Mouse (Mus musculus) layer of hippocampus, adult 9-11 months (tissue): Measurements from ENCODE around the gene Fcrl1.
"Not testable (repeated sequence)": the region's sequence is repeated elsewhere in the genome, so short reads cannot be mapped to it uniquely, and the experiment has no call there.

Experiments
- DNase-seq: peaks from one replicate; pipeline ENCODE4 v3.0.0; 2022

Gene Fcrl1

DNA sequence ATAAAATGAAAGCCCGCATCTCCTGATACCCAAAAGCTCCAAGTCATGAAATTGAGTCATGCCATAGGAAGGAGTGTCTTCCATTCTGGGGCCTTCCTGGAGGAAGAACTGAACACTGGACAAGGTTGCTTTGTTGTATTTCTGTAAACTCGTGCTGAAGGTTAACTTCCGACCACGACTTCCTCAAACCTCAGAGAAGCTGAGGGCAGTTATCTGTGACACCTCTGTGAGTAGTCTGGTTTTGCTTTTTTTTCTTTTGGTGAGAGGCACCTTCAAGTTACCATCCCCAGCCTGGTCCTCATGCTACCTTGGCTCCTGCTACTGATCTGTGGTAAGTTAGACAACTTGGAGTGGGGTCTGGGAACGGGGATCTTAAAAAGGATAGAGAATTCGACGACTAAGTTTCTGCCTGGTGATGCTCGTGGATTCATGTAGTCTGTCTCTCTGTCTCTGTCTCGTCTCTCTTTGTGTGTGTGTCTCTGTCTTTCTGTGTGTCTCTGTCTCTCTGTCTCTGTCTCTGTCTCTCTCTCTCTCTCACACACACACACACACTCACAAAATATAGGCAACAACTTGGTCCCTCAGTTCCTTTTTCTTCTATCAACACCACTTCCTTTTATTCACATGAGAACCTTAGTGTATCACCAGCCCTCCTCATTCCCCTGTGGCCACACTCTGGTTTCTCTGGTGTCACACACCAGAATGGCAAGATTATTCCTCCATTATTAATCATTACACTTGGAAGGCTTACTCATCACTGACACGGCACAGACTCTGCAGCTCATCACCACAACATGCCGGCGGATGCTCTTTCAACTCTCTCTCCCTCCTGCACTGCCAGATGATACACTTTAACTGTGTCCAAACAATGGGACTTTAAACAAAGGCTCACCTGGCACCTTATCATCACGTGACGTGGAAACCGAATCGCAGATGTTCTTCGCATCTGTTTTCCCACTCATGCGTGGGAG, at the start of gene Fcrl1:
Gene Fcrl1, plus strand, starts transcription at position 193 of the 971 bp plus-strand sequence.
- no peak for DNase-seq

DNA sequence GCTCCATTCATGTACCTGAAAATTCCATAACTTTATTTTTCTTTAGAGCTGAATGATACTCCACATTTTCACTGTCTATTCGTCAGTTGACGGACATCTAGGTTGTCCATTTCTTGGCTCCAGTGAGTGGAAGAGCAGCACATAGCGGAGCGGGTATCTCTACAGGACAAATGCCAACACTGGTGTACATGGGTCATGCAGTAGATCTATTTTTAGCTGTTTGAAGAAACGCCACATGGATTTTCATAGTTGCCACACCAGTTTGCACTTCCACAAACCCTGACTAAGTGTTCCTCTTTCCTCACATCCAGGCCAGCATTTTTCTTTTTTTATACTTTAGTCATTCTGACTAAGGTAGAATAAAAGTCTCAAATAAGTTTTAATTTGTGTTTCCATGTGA, 38.3 kb upstream of the Fcrl1 start:
- DNase-seq, result peak; percentile 5

DNA sequence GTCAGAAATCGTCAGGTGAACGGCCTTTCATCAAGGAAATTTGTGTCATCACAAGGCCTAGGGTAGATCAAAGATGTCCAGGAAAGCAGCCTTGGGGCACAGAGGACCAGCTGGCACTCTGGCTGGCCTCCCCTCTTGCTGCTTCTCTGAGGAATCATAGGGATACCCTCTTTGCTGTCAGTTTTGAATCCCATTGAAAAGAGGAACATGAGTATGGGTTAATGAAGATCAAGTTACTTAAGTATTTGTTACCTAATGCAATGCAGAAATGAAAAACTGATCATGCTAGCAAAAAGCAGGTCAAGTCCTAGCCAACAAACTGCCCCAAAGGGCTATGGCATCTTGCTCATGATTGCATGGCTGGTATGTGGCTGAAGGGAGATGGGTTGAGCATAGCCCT, 25.2 kb upstream of the Fcrl1 start:
- not testable (repeated sequence) for DNase-seq

DNA sequence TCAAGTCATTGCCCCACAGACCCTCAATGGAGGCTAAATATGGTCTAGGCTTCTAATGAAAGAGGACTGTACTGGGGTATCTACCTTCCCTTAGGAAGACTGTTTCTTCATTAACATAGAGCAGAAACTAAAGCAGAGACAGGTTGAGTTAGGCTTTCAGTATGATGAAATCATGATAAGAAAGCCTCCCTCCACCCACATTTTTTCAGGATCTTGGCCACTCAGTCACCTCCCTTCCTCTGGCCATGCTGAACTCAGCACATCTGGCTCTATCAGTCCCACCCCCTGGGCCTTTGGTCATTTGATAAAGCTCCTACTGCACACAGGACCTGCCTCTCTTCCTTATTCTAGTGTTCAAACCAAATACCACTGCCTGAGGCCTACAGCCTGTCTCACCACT, 18.6 kb upstream of the Fcrl1 start, which contains the start of gene Cd5l:
Gene Cd5l, plus strand, starts transcription at position 301 of the 400 bp plus-strand sequence.
- DNase-seq, result no peak

DNA sequence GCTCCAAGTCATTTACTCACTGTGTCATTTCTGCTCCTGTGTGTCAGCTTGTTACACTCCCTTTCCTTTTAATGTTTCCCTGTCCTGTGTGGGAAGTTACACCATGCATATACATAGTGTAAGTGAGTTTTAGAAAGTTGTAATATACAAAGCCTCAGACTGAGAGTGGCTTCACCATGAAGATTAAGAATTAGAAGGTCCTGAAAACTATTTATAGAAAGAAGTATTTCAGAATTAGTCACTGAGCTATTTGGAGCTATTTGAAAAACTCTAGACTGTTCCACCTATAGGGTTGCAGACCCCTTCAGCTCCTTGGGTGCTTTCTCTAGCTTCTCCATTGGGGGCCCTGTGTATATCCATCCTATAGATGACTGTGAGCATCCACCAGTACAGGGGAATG, 17.0 kb upstream of the Fcrl1 start:
- no peak for DNase-seq

DNA sequence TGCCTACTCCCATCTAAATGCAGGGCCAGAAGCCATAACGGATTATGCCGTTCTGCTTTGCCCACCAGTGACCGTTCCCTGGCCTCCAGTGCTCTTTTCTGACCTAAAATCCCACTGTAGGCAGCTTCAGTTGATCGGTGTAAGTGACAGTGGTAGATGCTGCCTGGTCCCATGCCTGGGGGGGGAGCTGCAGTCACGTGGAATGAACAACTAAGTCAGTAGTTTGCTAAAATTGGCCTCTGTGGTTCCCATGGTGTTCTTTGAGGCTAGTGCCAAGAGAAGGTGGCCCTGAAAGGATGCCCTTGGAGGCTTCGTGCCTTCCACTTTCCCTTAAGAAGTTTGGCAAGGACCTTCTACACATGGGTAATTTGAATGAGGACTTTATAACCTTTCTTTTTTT, 15.7 kb upstream of the Fcrl1 start:
- DNase-seq, result no peak

DNA sequence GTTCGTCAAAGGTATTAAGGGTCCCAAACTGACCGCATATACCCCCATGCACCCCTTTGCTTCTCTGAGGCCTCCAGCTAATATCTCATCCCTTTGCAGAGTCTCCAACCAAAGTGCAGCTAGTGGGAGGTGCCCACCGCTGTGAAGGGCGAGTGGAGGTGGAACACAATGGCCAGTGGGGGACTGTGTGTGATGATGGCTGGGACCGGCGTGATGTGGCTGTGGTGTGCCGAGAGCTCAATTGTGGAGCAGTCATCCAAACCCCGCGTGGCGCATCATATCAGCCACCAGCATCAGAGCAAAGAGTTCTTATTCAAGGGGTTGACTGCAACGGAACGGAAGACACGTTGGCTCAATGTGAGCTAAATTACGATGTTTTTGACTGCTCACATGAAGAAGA, 10.5 kb upstream of the Fcrl1 start:
- DNase-seq, result no peak

DNA sequence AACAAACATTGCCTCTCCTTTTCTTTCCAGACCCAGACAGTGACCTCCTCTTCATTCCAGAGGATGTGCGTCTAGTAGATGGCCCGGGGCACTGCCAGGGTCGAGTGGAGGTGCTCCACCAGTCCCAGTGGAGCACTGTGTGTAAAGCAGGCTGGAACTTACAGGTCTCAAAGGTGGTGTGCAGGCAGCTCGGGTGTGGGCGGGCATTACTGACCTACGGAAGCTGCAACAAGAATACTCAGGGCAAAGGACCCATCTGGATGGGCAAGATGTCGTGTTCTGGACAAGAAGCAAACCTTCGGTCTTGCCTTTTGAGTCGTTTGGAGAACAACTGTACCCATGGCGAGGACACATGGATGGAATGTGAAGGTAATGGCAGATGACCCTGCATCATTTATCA, 8.7 kb upstream of the Fcrl1 start:
- no peak for DNase-seq

DNA sequence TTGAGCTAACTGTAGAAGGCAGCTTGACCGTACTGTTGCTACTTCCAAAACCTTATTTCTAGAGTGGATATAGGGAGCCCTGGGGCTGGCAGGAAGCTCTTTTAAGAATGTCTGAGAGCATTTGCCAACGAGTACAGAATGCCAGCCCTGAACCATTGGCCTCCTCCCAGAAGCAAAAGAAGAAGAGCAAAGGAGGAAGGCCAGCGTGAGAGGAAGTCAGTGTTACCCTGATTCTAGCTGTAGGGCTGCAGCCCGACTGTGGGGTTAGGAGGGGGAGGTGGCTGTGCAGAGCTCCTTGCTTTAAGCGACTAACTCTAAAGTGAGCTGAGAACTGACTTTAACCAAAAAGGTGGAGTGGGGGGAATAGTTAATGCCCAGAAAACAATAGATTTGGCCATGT, 7.0 kb upstream of the Fcrl1 start:
- DNase-seq, result no peak

DNA sequence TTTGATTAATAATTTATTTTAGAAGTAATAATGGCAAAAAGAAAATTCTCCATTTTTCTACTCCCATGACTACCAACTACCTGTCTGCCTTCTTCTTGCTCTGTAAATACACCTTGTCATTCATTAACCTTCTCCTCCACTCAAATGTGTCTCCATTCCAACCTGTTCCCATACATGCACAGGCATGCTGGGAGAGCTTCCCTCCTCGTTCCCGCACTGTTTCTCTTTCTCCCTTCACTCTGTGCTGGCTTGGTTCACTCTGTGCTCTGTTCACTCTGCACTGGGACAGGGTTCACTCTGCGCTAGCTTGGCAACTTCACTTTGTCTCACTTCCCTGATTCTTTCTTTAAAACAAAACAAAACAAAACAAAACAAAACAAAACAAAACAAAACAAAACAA, 1.0 kb downstream of the Fcrl1 start:
- DNase-seq, result no peak

DNA sequence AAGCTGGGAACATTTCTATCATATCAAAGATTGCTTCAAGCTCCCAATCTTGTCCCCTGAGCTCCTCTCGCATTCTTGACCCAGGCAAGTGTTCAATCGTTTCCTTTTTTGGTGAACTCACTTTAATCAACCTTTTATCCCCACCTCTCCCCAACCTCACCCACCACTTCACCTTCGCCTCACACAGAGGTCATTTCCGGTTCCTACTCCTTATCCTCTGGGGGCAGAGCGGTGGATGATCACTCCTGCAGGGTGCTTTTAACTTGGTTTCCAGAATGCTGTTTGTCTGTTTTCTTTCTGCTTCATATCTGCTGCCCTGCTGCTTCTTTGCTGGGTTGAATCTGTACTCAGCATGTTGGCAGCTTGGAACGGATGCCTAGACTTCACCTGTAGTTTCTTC, 1.5 kb downstream of the Fcrl1 start:
- DNase-seq, result no peak

DNA sequence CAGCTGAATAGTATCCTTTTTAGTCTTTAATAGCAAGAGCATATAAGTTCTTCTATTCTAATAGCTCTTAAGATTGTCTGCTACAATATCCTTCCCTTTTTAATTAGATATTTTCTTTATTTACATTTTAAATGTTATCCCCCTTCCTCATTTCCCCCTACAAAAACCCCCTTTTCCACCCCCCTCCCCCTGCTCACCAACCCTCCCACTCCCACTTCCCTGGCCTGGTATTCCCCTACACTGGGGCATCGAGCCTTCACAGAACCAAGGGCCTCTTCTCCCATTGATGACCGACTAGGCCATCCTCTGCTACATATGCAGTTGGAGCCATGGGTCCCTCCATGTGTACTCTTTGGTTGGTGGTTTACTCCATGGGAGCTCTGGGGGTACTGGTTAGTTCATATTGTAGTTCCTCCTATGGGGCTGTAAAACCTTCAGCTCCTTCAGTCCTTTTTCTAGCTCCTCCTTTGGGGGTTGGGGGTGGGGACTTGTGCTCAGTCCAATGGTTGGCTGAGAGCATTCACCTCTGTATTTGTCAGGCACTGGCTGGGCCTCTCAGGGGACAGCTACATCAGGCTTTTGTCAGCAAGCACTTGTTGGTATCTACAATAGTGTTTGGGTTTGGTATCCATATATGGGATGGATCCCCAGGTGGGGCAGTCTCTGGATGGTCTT, 3.6 kb downstream of the Fcrl1 start:
- DNase-seq, result not testable (repeated sequence)

DNA sequence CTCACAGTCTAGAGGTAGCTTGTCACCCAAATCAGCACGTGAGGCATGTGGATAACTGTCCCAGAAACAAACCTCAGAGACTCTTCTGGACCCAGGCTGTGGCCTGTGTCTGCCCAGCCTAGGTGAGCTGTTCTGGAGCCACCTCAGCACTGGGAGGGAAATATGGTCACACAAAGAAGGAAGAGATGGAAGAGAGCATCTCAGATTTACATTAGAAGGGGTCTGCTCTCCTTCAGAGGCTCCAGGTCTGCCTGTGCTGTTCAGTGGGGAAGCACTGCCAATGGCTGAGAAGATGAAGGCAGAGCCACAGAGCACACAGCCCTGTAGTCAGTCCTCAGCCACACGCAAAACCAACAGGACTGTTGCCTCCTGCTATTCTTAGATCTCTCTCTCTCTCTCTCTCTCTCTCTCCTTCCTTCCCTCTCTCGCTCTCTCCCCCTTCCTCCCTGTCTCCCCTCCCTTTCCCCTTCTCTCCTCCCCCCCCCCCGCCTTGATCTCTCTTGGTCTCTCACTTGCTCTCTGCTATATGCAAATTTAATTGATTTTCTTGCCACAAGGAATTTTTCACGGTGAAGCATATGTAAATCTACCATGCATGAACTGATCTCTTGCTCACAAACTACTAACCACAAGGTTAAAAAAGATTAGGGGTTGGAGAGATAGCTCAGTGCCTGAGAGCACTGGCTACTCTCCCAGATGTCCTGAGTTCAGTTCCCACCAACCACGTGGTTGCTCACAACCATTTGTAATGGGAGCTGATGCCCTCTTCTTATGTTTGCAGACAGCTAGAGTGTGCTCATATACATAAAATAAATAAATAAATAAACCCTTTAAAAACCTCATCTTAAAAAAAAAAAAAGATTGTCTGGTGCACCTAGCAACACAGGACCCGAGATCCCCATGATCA, 5.9 kb downstream of the Fcrl1 start:
- no peak for DNase-seq

DNA sequence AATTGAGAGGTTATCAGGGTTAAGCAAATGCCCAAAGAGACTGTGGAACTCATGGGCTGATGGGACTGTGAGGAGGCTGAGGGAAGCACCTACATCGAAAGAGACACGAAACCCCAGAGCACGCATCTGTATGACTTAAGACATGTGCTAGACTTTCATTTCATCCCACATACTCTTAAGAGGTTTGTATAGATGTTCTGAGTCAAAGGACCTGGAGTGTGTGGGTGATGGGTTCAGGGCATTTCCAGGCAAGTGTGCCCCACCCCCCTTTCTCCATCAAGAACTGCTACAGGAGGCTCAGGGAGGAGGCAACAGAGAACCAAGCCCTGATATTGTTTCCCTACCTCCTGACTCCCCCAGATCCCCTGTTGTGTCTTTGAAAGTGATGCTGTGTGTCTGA, 7.1 kb downstream of the Fcrl1 start:
- DNase-seq, result no peak

DNA sequence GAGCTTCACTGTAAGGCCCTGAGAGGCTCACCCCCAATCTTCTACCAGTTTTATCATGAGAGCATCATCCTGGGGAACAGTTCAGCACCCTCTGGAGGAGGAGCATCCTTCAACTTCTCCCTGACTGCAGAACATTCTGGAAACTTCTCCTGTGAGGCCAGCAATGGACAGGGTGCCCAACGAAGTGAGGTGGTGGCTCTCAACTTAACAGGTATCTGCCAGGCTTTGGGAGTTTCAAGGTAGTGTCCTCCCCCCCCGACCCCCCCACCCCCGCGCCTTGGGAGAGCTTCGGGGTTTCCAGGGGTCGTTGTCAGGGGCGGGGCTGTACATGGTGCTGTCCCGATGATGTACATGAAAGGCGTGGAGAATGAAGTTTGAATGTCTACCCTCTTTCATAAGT, 8.9 kb downstream of the Fcrl1 start:
- no peak for DNase-seq

DNA sequence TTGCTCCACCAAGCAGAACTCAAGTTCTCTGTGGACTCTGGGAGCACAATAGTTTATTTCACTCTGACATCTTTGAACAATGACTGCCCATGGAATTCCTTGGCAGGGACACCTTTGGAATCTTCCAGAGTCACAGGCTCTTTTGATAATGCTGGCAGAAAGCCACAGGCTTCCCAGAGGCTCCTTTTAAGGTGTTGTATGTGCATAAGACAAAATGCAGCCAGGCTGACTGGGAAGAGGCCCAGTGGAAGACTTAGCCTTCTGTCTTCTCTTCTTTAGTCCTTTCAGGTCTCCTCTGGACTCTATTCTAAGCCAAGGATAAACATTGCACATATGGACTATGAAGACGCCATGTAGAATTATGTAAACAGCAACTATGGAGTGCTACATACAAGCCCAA, 14.7 kb downstream of the Fcrl1 start:
- no peak for DNase-seq

DNA sequence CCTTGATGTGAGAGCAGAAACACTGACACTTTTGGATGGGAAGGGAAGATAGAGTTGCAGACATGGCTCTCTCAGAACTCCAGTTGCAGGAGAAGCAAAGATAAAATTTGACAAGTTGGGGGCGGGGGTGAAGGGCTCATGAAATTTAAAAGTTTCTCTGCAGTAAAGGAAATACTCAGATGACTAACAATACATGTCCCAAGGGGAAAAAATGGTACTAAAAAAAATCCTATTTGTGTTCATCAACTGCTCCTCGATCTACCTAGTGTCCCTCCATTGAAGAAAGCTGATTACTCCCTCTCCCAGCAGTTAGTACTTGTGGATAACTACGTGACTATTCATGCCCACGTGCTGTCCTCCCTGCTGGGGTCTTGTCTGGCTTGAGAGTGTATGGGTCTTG, 22.6 kb downstream of the Fcrl1 start:
- DNase-seq, result no peak

DNA sequence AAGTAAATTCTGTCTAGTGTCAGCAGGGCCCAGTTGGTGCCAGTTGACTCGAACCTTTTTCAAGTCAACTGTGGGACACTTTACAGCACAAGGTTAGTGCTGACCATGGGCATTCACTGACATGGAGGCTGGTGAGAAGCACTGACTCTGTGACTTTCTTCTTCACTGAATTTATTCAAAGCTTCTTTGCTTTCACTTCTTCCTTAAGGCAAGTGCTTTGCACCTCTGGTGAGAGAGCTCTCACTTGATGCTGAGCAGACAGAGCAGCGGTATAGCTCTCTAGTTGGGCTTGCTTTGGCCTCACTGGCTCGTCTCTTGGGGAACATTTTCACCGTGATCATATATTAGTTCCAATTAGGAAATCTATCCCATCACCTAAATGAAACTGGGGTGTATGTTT, 23.7 kb downstream of the Fcrl1 start:
- DNase-seq, result no peak

DNA sequence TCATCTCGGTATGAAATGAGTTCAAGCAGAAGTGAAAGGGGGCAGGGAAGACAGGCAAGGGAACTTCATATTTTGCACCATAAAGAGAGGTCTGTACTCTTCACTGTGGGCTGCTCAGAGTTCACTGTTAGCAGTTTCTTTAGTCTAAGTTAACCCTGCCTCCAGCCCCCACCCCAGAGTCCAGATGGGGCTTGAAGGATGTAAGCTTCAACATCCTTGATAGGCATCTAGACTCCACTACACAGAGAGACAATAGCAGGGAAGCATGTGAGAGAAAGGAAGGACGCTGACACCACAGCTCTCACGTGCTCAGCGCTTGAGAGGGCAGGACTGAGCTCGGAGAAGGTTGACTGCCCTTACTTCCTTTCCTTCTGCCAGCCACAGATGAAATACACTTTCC, 25.1 kb downstream of the Fcrl1 start:
- no peak for DNase-seq

DNA sequence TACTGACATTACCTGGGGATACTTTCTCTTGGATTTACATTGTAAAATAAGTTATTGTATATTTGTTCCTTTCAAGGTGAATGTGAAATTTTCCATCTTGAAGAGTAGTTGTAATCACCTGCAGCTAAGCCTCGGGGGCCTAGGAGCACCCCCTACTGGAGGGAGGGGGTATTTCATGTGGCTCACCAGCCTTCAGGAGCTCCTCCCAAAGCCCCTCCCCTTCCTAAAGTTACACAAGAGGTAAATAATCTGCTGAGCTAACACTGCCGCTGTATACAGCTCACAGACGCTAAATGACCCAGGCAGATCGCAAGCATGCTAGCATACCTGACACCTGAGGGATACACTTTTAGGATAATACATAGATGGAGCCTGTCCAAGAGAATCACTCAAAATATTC, 32.0 kb downstream of the Fcrl1 start:
- peak; percentile 9 for DNase-seq

DNA sequence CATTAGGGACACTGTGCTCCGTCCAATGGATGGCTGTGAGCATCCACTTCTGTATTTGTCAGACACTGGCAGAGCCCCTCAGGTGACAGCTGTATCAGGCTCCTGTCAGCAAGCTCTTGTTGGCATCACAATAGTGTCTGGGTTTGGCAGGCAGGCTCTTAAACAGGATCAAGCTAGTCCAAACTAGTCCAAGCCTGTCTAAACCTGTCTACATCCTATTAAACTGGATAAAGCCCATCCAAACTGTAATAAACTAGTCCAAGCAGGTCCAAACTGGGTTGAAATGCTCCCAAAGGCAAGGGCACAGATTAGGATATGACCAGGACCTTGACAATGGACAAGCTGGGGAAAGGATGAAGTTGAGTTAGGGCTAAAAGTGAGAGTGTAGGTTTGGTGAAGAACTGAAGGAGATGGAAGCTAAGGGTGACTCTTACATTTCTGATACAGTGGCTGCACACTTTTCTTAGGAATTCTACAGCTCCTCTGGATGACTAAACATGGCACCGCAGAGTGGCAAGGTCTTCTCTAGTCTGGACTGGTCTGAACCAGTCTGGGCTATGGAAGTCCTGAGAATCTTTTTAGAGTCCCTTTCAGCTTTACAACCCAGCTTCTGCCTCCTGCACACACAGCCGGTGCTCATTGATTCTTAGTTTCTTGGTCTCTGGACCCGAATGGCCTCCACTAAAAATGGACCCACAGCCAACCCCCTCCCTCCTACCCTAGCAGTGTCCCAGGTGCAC, 33.2 kb downstream of the Fcrl1 start:
- no peak for DNase-seq

DNA sequence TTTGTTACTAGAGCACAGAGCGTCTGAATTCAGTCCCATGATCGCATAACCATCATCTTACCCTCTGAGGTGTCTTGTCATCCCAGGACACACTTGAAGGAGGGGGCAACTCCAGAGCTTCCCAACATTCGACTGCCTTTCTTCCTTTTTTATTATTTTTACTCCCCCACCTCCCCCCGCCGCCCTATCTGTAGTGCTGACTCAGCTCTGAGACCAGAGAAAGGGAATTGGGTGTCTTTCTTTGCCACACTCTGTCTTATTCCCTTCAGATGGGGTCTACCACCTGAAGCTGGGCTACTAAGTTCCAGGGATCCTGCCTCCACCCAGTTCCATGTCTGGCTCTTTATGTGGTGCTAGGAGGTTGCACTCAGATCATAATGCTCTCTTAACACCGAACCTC, 34.4 kb downstream of the Fcrl1 start:
- DNase-seq, result no peak
